Mouse (Mus musculus): ENCODE data around the gene 4930544D05Rik. TPM values are rescaled to one million over a fixed set of nuclear protein-coding genes. Genes with fewer than 3 reads are reported as not detected.

The 4930544D05Rik gene
- polyA plus RNA-seq, 1 experiment: 775 TPM

- Histone ChIP-seq H3K36me3 (ENCODE audit: control insufficient read depth, insufficient read depth, low read length) (no peaks in the 10 kb centered on the region; the same call in 1 of the 2 replicates), H3K4me1 (ENCODE audit: control insufficient read depth, insufficient read depth, low read length) (peaks cover 23% of the 10 kb centered on the region)
Observed at GRCm38 (mm10) chr11:70652884-70653344, 37.3 kb downstream of the 4930544D05Rik start.

GRCm38 (mm10) chr11:70653345-70654197 is 37.9 kb downstream of the 4930544D05Rik start:
- H3K4me1 ChIP-seq (ENCODE audit: control insufficient read depth, insufficient read depth, low read length): peaks cover 23% of the 10 kb centered on the region
- no peaks in the 10 kb centered on the region; the same call in 1 of the 2 replicates for H3K36me3 ChIP-seq (ENCODE audit: control insufficient read depth, insufficient read depth, low read length)
- TF ChIP-seq CTCF (IDR thresholded peaks at IDR 0.05; ENCODE audit: control insufficient read depth, insufficient read depth, insufficient replicate concordance, low read depth, low read length) (no peak), POLR2A (IDR thresholded peaks at IDR 0.05; ENCODE audit: control insufficient read depth, low read depth, low read length) (no peak; the same call in 1 of the 2 replicates)
- H3K4me3 ChIP-seq (ENCODE audit: control insufficient read depth, low read depth, low read length): peak overlapping the region; percentile 100
- H3K27ac ChIP-seq (ENCODE audit: control insufficient read depth, insufficient read depth, low read depth, low read length): peak overlapping the region; percentile 100
- no peaks in the 10 kb centered on the region for H3K27me3 ChIP-seq (ENCODE audit: control insufficient read depth, insufficient read depth, low read length)

More at GRCm38 (mm10) chr11:70652884-70653344, 37.3 kb downstream of the 4930544D05Rik start:
- peak overlapping the region; percentile 100 for H3K4me3 ChIP-seq (ENCODE audit: control insufficient read depth, low read depth, low read length)
- peak overlapping the region; percentile 58 for H3K27ac ChIP-seq (ENCODE audit: control insufficient read depth, insufficient read depth, low read depth, low read length)
- no peaks in the 10 kb centered on the region for H3K27me3 ChIP-seq (ENCODE audit: control insufficient read depth, insufficient read depth, low read length)
- TF ChIP-seq CTCF (IDR thresholded peaks at IDR 0.05; ENCODE audit: control insufficient read depth, insufficient read depth, insufficient replicate concordance, low read depth, low read length): no peak
- TF ChIP-seq POLR2A (IDR thresholded peaks at IDR 0.05; ENCODE audit: control insufficient read depth, low read depth, low read length): no peak

GRCm38 (mm10) chr11:70654198-70654922 is 38.7 kb downstream of the 4930544D05Rik start, which contains the start of gene Pfn1:
Gene Pfn1 (minus strand): TSS chr11:70654644.
- Histone ChIP-seq H3K27me3 (ENCODE audit: control insufficient read depth, insufficient read depth, low read length) (no peaks in the 10 kb centered on the region), H3K4me3 (ENCODE audit: control insufficient read depth, low read depth, low read length) (peak within 1 kb of the TSS; percentile 100), H3K27ac (ENCODE audit: control insufficient read depth, insufficient read depth, low read depth, low read length) (peak within 1 kb of the TSS; percentile 100), H3K4me1 (ENCODE audit: control insufficient read depth, insufficient read depth, low read length) (peaks cover 23% of the 10 kb centered on the region), H3K36me3 (ENCODE audit: control insufficient read depth, insufficient read depth, low read length) (no peaks in the 10 kb centered on the region; the same call in 1 of the 2 replicates)
- TF ChIP-seq CTCF (IDR thresholded peaks at IDR 0.05; ENCODE audit: control insufficient read depth, insufficient read depth, insufficient replicate concordance, low read depth, low read length) (no peak), POLR2A (IDR thresholded peaks at IDR 0.05; ENCODE audit: control insufficient read depth, low read depth, low read length) (peak; percentile 80)

- Histone ChIP-seq H3K36me3 (ENCODE audit: control insufficient read depth, insufficient read depth, low read length) (no peaks in the 10 kb centered on the region; the same call in 1 of the 2 replicates), H3K4me1 (ENCODE audit: control insufficient read depth, insufficient read depth, low read length) (peaks cover 23% of the 10 kb centered on the region), H3K27me3 (ENCODE audit: control insufficient read depth, insufficient read depth, low read length) (no peaks in the 10 kb centered on the region), H3K4me3 (ENCODE audit: control insufficient read depth, low read depth, low read length) (peak overlapping the region; percentile 80), H3K27ac (ENCODE audit: control insufficient read depth, insufficient read depth, low read depth, low read length) (peak overlapping the region; percentile 95)
- TF ChIP-seq CTCF (IDR thresholded peaks at IDR 0.05; ENCODE audit: control insufficient read depth, insufficient read depth, insufficient replicate concordance, low read depth, low read length): no peak
- TF ChIP-seq POLR2A (IDR thresholded peaks at IDR 0.05; ENCODE audit: control insufficient read depth, low read depth, low read length): peak; percentile 58; the same call in 1 of the 2 replicates
Observed at GRCm38 (mm10) chr11:70654923-70655570, 39.4 kb downstream of the 4930544D05Rik start.

GRCm38 (mm10) chr11:70655571-70656455 is 40.2 kb downstream of the 4930544D05Rik start:
- no peaks in the 10 kb centered on the region; the same call in 1 of the 2 replicates for H3K36me3 ChIP-seq (ENCODE audit: control insufficient read depth, insufficient read depth, low read length)
- H3K4me1 ChIP-seq (ENCODE audit: control insufficient read depth, insufficient read depth, low read length): peaks cover 23% of the 10 kb centered on the region
- peak overlapping the region; percentile 80 for H3K4me3 ChIP-seq (ENCODE audit: control insufficient read depth, low read depth, low read length)
- H3K27ac ChIP-seq (ENCODE audit: control insufficient read depth, insufficient read depth, low read depth, low read length): peak overlapping the region; percentile 95
- TF ChIP-seq CTCF (IDR thresholded peaks at IDR 0.05; ENCODE audit: control insufficient read depth, insufficient read depth, insufficient replicate concordance, low read depth, low read length): no peak
- TF ChIP-seq POLR2A (IDR thresholded peaks at IDR 0.05; ENCODE audit: control insufficient read depth, low read depth, low read length): peak; percentile 60
- H3K27me3 ChIP-seq (ENCODE audit: control insufficient read depth, insufficient read depth, low read length): no peaks in the 10 kb centered on the region

- peak overlapping the region; percentile 95 for H3K27ac ChIP-seq (ENCODE audit: control insufficient read depth, insufficient read depth, low read depth, low read length)
- H3K27me3 ChIP-seq (ENCODE audit: control insufficient read depth, insufficient read depth, low read length): no peaks in the 10 kb centered on the region
- H3K36me3 ChIP-seq (ENCODE audit: control insufficient read depth, insufficient read depth, low read length): no peaks in the 10 kb centered on the region; the same call in 1 of the 2 replicates
- H3K4me3 ChIP-seq (ENCODE audit: control insufficient read depth, low read depth, low read length): peak overlapping the region; percentile 80
- 0 out of 2 replicates have a peak, but pooled peaks have one; percentile 22 for TF ChIP-seq POLR2A (IDR thresholded peaks at IDR 0.05; ENCODE audit: control insufficient read depth, low read depth, low read length)
- no peak for TF ChIP-seq CTCF (IDR thresholded peaks at IDR 0.05; ENCODE audit: control insufficient read depth, insufficient read depth, insufficient replicate concordance, low read depth, low read length)
- peaks cover 23% of the 10 kb centered on the region for H3K4me1 ChIP-seq (ENCODE audit: control insufficient read depth, insufficient read depth, low read length)
Observed at GRCm38 (mm10) chr11:70656456-70656927, 40.8 kb downstream of the 4930544D05Rik start.
